Mouse (Mus musculus): ENCODE data around the gene Zup1. TPM values are rescaled to one million over a fixed set of nuclear protein-coding genes. Genes with fewer than 3 reads are reported as not detected.

The Zup1 gene
- polyA plus RNA-seq (2021; fragmentation: Nextera tagmentation) = 5.3 TPM in 2 replicates
- long read RNA-seq, experiment 1, transcript Zup1-202 (11 exons, 2,180 nt) = major isoform, 10 of 14 reads
- long read RNA-seq, experiment 1, partial matches to known transcripts = 2 of 14 reads
- long read RNA-seq, experiment 1, other reads (novel, unspliced or antisense) = 2 of 14 reads
- long read RNA-seq, experiment 2, transcript Zup1-202 (11 exons, 2,180 nt) = major isoform, 30 of 46 reads
- long read RNA-seq, experiment 2, partial matches to known transcripts = 2 of 46 reads
- long read RNA-seq, experiment 2, other reads (novel, unspliced or antisense) = 10 of 46 reads

GRCm38 (mm10) chr10:33950803-33951583 is at the start of gene Zup1:
Gene Zup1 (minus strand): TSS chr10:33951269.

GRCm38 (mm10) chr10:33904530-33905481 is 46.3 kb downstream of the Zup1 start, which contains the start of gene Rsph4a:
Gene Rsph4a (plus strand): TSS chr10:33905111.

Other genes with a start within 250 kb of the Zup1 start
- not detected in 2 replicates for gene Sult3a2, start 164.6 kb downstream of the Zup1 start, polyA plus RNA-seq (2021; fragmentation: Nextera tagmentation)
- gene Sult3a1, start 93.5 kb downstream of the Zup1 start, polyA plus RNA-seq (2021; fragmentation: Nextera tagmentation) = not detected in 2 replicates
- gene Rsph4a, start 46.2 kb downstream of the Zup1 start, polyA plus RNA-seq (2021; fragmentation: Nextera tagmentation) = 1.1 and 2.7 TPM in 2 replicates
- gene Rwdd1, start 68.4 kb upstream of the Zup1 start, polyA plus RNA-seq (2021; fragmentation: Nextera tagmentation) = 169 and 170 TPM in 2 replicates
- gene Trappc3l, start 86.3 kb upstream of the Zup1 start, polyA plus RNA-seq (2021; fragmentation: Nextera tagmentation) = 0.15 and 0.23 TPM in 2 replicates
- gene Calhm4, start 93.0 kb upstream of the Zup1 start, polyA plus RNA-seq (2021; fragmentation: Nextera tagmentation) = not detected in 2 replicates
- 4.4 and 4.6 TPM in 2 replicates for gene Calhm5, start 145.2 kb upstream of the Zup1 start, polyA plus RNA-seq (2021; fragmentation: Nextera tagmentation)
- gene Calhm6, start 176.7 kb upstream of the Zup1 start, polyA plus RNA-seq (2021; fragmentation: Nextera tagmentation) = 0.59 and 1.4 TPM in 2 replicates

All from layer of hippocampus, adult 6 months (tissue).